Comparison of ENCODE assay signal across 9 mouse cellular contexts in genomic region chr12:85639326-85640008, GRCm38 (mm10). TPM values are rescaled to one million over a fixed set of nuclear protein-coding genes. Genes with fewer than 3 reads are reported as not detected.
DNase-seq lines count a peak whose midpoint lies in the region; ATAC-seq lines count a peak whose summit lies in the region.
"Had no signal": no experiment of that assay in that cellular context is flagged by ENCODE, and none has a peak within 500 bp of the region (broad histone marks: within the 10 kb centered on the region; RNA-seq: fewer than 3 reads in every experiment).

No protein-coding gene starts in this region.

- ATAC-seq in cerebellum, adult (ENCODE audit: insufficient number of reproducible peaks, low FRiP score, low TSS enrichment): no peak
- ATAC-seq in neural tube, embryonic 13.5 days (ENCODE audit: low read depth): peak; percentile 79
- peak; percentile 81 for ATAC-seq in hindbrain, embryonic 16.5 days

- peak; percentile 58 to 59 for DNase-seq in cerebellum, postnatal 14 days
- no peak for DNase-seq in neural tube, embryonic 10.5 days (ENCODE audit: extremely low spot score, low spot score)
- DNase-seq in lung, postnatal 10 days: peak; percentile 95
- DNase-seq in urinary bladder, postnatal 25 days (ENCODE audit: low spot score): peak; percentile 67
- no peak for DNase-seq in embryo, embryonic 11 days

- no peak overlapping the region for H3K4me2 ChIP-seq in neural tube, embryonic 13.5 days
- no peak overlapping the region for H3K4me2 ChIP-seq in hindbrain, embryonic 16.5 days (ENCODE audit: low read length)
- H3K4me2 ChIP-seq: midbrain, embryonic 12.5 days had no signal

- 65% methylated on average over 12 of the region's 12 CpGs for WGBS in neural tube, embryonic 13.5 days
- WGBS in hindbrain, embryonic 16.5 days: 66% methylated on average over 12 of the region's 12 CpGs

- H3K27ac ChIP-seq in neural tube, embryonic 13.5 days (replicated peaks): peak overlapping the region; percentile 52; the same call in 1 of the 2 replicates
- H3K27ac ChIP-seq in hindbrain, embryonic 16.5 days (ENCODE audit: low read depth, low read length): no peak overlapping the region
- H3K27ac ChIP-seq: midbrain, embryonic 12.5 days had no signal

- H3K9me3 ChIP-seq in neural tube, embryonic 13.5 days: no peaks in the 10 kb centered on the region
- no peaks in the 10 kb centered on the region for H3K9me3 ChIP-seq in hindbrain, embryonic 16.5 days (ENCODE audit: control insufficient read depth, low read length)
- H3K9me3 ChIP-seq: midbrain, embryonic 12.5 days had no signal

- H3K9ac ChIP-seq in neural tube, embryonic 13.5 days: no peak overlapping the region
- H3K9ac ChIP-seq in hindbrain, embryonic 16.5 days (ENCODE audit: low read depth, low read length): no peak overlapping the region
- H3K9ac ChIP-seq: midbrain, embryonic 12.5 days had no signal

- no peaks in the 10 kb centered on the region for H3K27me3 ChIP-seq in neural tube, embryonic 13.5 days
- H3K27me3 ChIP-seq in hindbrain, embryonic 16.5 days (replicated peaks; ENCODE audit: control insufficient read depth, insufficient read depth, low read length): no peaks in the 10 kb centered on the region
- H3K27me3 ChIP-seq: midbrain, embryonic 12.5 days had no signal

- H3K36me3 ChIP-seq in neural tube, embryonic 13.5 days: peaks cover 34% of the 10 kb centered on the region
- peaks cover 10% of the 10 kb centered on the region for H3K36me3 ChIP-seq in hindbrain, embryonic 16.5 days (ENCODE audit: control insufficient read depth, insufficient read depth, low read length)
- H3K36me3 ChIP-seq: midbrain, embryonic 12.5 days had no signal

- H3K4me3 ChIP-seq in neural tube, embryonic 13.5 days: no peak overlapping the region
- no peak overlapping the region for H3K4me3 ChIP-seq in hindbrain, embryonic 16.5 days (ENCODE audit: low read length)
- H3K4me3 ChIP-seq: midbrain, embryonic 12.5 days had no signal

- H3K4me1 ChIP-seq in neural tube, embryonic 13.5 days (replicated peaks): peaks cover 31% of the 10 kb centered on the region
- H3K4me1 ChIP-seq in hindbrain, embryonic 16.5 days (ENCODE audit: control insufficient read depth, insufficient read depth, low read depth, low read length): peaks cover 16% of the 10 kb centered on the region

RNA-seq across cellular contexts. Expression of gene Jdp2, which starts 40.6 kb away (rescaled TPM):
- polyA plus RNA-seq in neural tube, embryonic 13.5 days (2015; fragmentation: Nextera tagmentation; extraction: Ambion mirVana): 0.41 and 0.53 TPM in 2 replicates
- 0.26 and 0.56 TPM in 2 replicates for polyA plus RNA-seq in hindbrain, embryonic 16.5 days (2015; fragmentation: Nextera tagmentation; extraction: Ambion mirVana)

RNA-seq across cellular contexts. Expression of gene Batf, which starts 47.0 kb away (rescaled TPM):
- 0.85 and 0.96 TPM in 2 replicates for polyA plus RNA-seq in neural tube, embryonic 13.5 days (2015; fragmentation: Nextera tagmentation; extraction: Ambion mirVana)
- 1.2 and 1.3 TPM in 2 replicates for polyA plus RNA-seq in hindbrain, embryonic 16.5 days (2015; fragmentation: Nextera tagmentation; extraction: Ambion mirVana)

Comparison
In these comparisons a context has a peak if more than half of its experiments do, and no peak if none do; other contexts are left out.
1. DNase-seq: peak in cerebellum, postnatal 14 days (2 of 2), lung, postnatal 10 days (single experiment) and urinary bladder, postnatal 25 days (single experiment); none in neural tube, embryonic 10.5 days (single experiment) and embryo, embryonic 11 days (single experiment).